Mouse (Mus musculus) leukemia stem cell, adult 10-12 weeks (primary cell): Measurements from ENCODE around the gene Cphx1. TPM values are rescaled to one million over a fixed set of nuclear protein-coding genes. Genes with fewer than 3 reads are reported as not detected.

Experiments
- polyA plus RNA-seq: library from polyadenylated mRNA; stranded (reverse); fragments of >175 nt; gene quantifications from 2 replicates; pipeline ENCODE4 v1.2.3, GENCODE M21; 2012; ENCODE audit warnings: low replicate concordance

Cphx1 gene
- polyA plus RNA-seq, result not detected in 2 replicates

GRCm38 (mm10) chr14:25938004-25938403 is at the start of gene Cphx1:
Cphx1 (plus strand) TSS chr14:25938304.

GRCm38 (mm10) chr14:25903000-25903399 is 35.1 kb upstream of the Cphx1 start, which contains the start of gene Plac9a:
Plac9a (minus strand) TSS chr14:25903100.

GRCm38 (mm10) chr14:25927562-25927881 is 10.6 kb upstream of the Cphx1 start, which contains the start of gene Tmem254a:
Tmem254a (minus strand) TSS chr14:25927672.

GRCm38 (mm10) chr14:25978371-25979241 is 40.5 kb downstream of the Cphx1 start, which contains the start of gene Duxbl1:
Duxbl1 (plus strand) TSS chr14:25978577.

Other genes with a start within 250 kb of the Cphx1 start
- gene Ppif, start 244.2 kb upstream of the Cphx1 start, polyA plus RNA-seq, result 36.5 and 49.4 TPM in 2 replicates
- gene Zcchc24, start 169.3 kb upstream of the Cphx1 start, polyA plus RNA-seq, result 3.0 and 4.1 TPM in 2 replicates
- 128 and 147 TPM in 2 replicates for gene Anxa11, start 96.1 kb upstream of the Cphx1 start, polyA plus RNA-seq
- 0.64 TPM in 1 of 2 replicates, not detected in the other for gene Plac9a, start 35.2 kb upstream of the Cphx1 start, polyA plus RNA-seq
- 1.2 TPM in 1 of 2 replicates, not detected in the other for gene Tmem254a, start 10.6 kb upstream of the Cphx1 start, polyA plus RNA-seq
- not detected in 2 replicates for gene Duxbl1, start 40.3 kb downstream of the Cphx1 start, polyA plus RNA-seq
- 1.9 and 2.4 TPM in 2 replicates for gene Gm9780, start 104.4 kb downstream of the Cphx1 start, polyA plus RNA-seq
- gene Tmem254c, start 129.1 kb downstream of the Cphx1 start, polyA plus RNA-seq, result 2.2 and 3.6 TPM in 2 replicates
- gene Cphx2, start 143.2 kb downstream of the Cphx1 start, polyA plus RNA-seq, result not detected in 2 replicates
- not detected in 2 replicates for gene Cphx3, start 144.0 kb downstream of the Cphx1 start, polyA plus RNA-seq
- not detected in 2 replicates for gene Duxbl2, start 180.0 kb downstream of the Cphx1 start, polyA plus RNA-seq
- 0.75 TPM in 1 of 2 replicates, not detected in the other for gene Plac9b, start 244.2 kb downstream of the Cphx1 start, polyA plus RNA-seq